Mouse (Mus musculus): ENCODE results near the gene Ern1. TPM values are rescaled to one million over a fixed set of nuclear protein-coding genes. Genes with fewer than 3 reads are reported as not detected.
A peak's percentile ranks its signal among the peaks of the same experiment; 100 is the strongest.

Gene Ern1
- total RNA-seq, 2 experiments from 2014 or later = 8.4 to 9.8 TPM

GRCm38 (mm10) chr11:106374559-106374958, 113.1 kb downstream of the Ern1 start:
- DNase-seq (ENCODE audit: low spot score in 2 of 2) = no peak
- intact Hi-C loops (cut with DNase I) = no loop called here

GRCm38 (mm10) chr11:106373998-106374397, 113.7 kb downstream of the Ern1 start:
- intact Hi-C loops (cut with DNase I) = no loop called here
- DNase-seq (ENCODE audit: low spot score in 2 of 2) = no peak

- intact Hi-C loops (cut with DNase I) = loop anchor here (2.0 to 5.0 kb wide), 2 partner anchors 38 to 64 kb away; partner anchors contain the start of gene Gh
- DNase-seq (ENCODE audit: low spot score in 2 of 2) = peak; percentile 64 to 75
Observed at GRCm38 (mm10) chr11:106366316-106366715, 121.3 kb downstream of the Ern1 start.

GRCm38 (mm10) chr11:106365366-106365765, 122.3 kb downstream of the Ern1 start, which contains the start of gene Prr29:
Gene Prr29 (plus strand): TSS chr11:106365472.
- intact Hi-C loops (cut with DNase I) = loop anchor here (5.0 kb wide), 1 partner anchor 63 kb away; the partner anchor contains the start of gene Gh
- DNase-seq (ENCODE audit: low spot score in 2 of 2) = no peak

GRCm38 (mm10) chr11:106364712-106365111, 122.9 kb downstream of the Ern1 start:
- DNase-seq (ENCODE audit: low spot score in 2 of 2) = peak in 1 of 2 experiments; percentile 19
- intact Hi-C loops (cut with DNase I) = loop anchor here (5.0 kb wide), 1 partner anchor 62 kb away; the partner anchor contains the start of gene Gh

- no peak for DNase-seq (ENCODE audit: low spot score in 2 of 2)
- intact Hi-C loops (cut with DNase I) = no loop called here
Observed at GRCm38 (mm10) chr11:106359350-106359749, 128.3 kb downstream of the Ern1 start.

- intact Hi-C loops (cut with DNase I) = no loop called here
- no peak for DNase-seq (ENCODE audit: low spot score in 2 of 2)
Observed at GRCm38 (mm10) chr11:106355382-106356128, 132.1 kb downstream of the Ern1 start.

GRCm38 (mm10) chr11:106354181-106354580, 133.5 kb downstream of the Ern1 start:
- no peak for DNase-seq (ENCODE audit: low spot score in 2 of 2)
- intact Hi-C loops (cut with DNase I) = no loop called here

- DNase-seq (ENCODE audit: low spot score in 2 of 2) = no peak
Observed at GRCm38 (mm10) chr11:106353188-106353587, 134.5 kb downstream of the Ern1 start, which contains the start of gene Scn4a. Gene Scn4a (minus strand): TSS chr11:106353288.

GRCm38 (mm10) chr11:106351941-106352340, 135.7 kb downstream of the Ern1 start:
- DNase-seq (ENCODE audit: low spot score in 2 of 2) = no peak
- intact Hi-C loops (cut with DNase I) = no loop called here

More at GRCm38 (mm10) chr11:106353188-106353587, 134.5 kb downstream of the Ern1 start, which contains the start of gene Scn4a:
- intact Hi-C loops (cut with DNase I) = no loop called here

- intact Hi-C loops (cut with DNase I) = no loop called here
Observed at GRCm38 (mm10) chr11:106351253-106351652, 136.4 kb downstream of the Ern1 start.

GRCm38 (mm10) chr11:106350853-106351252, 136.8 kb downstream of the Ern1 start:
- no peak for DNase-seq (ENCODE audit: low spot score in 2 of 2)
- intact Hi-C loops (cut with DNase I) = no loop called here

More at GRCm38 (mm10) chr11:106351253-106351652, 136.4 kb downstream of the Ern1 start:
- no peak for DNase-seq (ENCODE audit: low spot score in 2 of 2)

GRCm38 (mm10) chr11:106349772-106350171, 137.9 kb downstream of the Ern1 start:
- no peak for DNase-seq (ENCODE audit: low spot score in 2 of 2)
- intact Hi-C loops (cut with DNase I) = no loop called here

- DNase-seq (ENCODE audit: low spot score in 2 of 2) = no peak
- intact Hi-C loops (cut with DNase I) = no loop called here
Observed at GRCm38 (mm10) chr11:106344910-106345309, 142.7 kb downstream of the Ern1 start.

Other genes starting within 250 kb of the Ern1 start
- gene Ftsj3, start 231.8 kb downstream of the Ern1 start, total RNA-seq (2021) = 10 to 100 TPM; 28.6 to 29.3 TPM
- gene Psmc5, start 231.7 kb downstream of the Ern1 start, total RNA-seq (2021) = 100 to 1,000 TPM; 177 to 191 TPM
- gene Smarcd2, start 214.9 kb downstream of the Ern1 start, total RNA-seq (2021) = 10 to 100 TPM; 13.2 to 15.8 TPM
- under 1 TPM; 0.18 to 0.34 TPM for gene Tcam1, start 211.2 kb downstream of the Ern1 start, total RNA-seq (2021)
- not detected for gene Gh, start 186.0 kb downstream of the Ern1 start, total RNA-seq (2021)
- gene Cd79b, start 173.1 kb downstream of the Ern1 start, total RNA-seq (2021) = under 1 TPM in 1 of 2 experiments, not detected in 1; 0.32 TPM
- gene Scn4a, start 134.6 kb downstream of the Ern1 start, total RNA-seq (2021) = not detected
- not detected for gene Prr29, start 122.4 kb downstream of the Ern1 start, total RNA-seq (2021)
- gene Icam2, start 99.8 kb downstream of the Ern1 start, total RNA-seq (2021) = 1 to 10 TPM; 2.6 to 3.7 TPM
- gene Tex2, start 125.6 kb upstream of the Ern1 start, total RNA-seq (2021) = 100 to 1,000 TPM; 116 to 117 TPM

All from left cerebral cortex, postnatal 25 days (tissue).